Mouse (Mus musculus): ENCODE results near the gene Dph3.

GRCm38 (mm10) chr14:32120940-32121919 is 35.7 kb upstream of the Dph3 start:
- no peak for TF ChIP-seq GATA1 (IDR thresholded peaks at IDR 0.05; ENCODE audit: low read length)
- no peak for TF ChIP-seq TAL1 (IDR thresholded peaks at IDR 0.05; ENCODE audit: low read length)
